Mouse (Mus musculus): ENCODE data around the gene Ece1. TPM values are rescaled to one million over a fixed set of nuclear protein-coding genes. Genes with fewer than 3 reads are reported as not detected.

Ece1 gene
- total and polyA plus RNA-seq, 2 experiments from 2014 or later: 16.2 to 32.1 TPM

GRCm38 (mm10) chr4:137820721-137821120, 41.3 kb upstream of the Ece1 start:
- DNase-seq: no peak
- WGBS: 55% methylated on average over 3 of the region's 3 CpGs
- H3K4me1 ChIP-seq (ENCODE audit: insufficient read depth): no peaks in the 10 kb centered on the region
- no peak overlapping the region for H3K27ac ChIP-seq (ENCODE audit: low read depth, low read length)
- H3K4me3 ChIP-seq (ENCODE audit: low read depth, low read length): no peak overlapping the region
- TF ChIP-seq CTCF (IDR thresholded peaks at IDR 0.05; ENCODE audit: low read depth): no peak
- H3K36me3 ChIP-seq (ENCODE audit: insufficient read depth): no peaks in the 10 kb centered on the region
- H3K4me2 ChIP-seq (ENCODE audit: low read depth): no peak overlapping the region
- H3K9me3 ChIP-seq (ENCODE audit: low read length): no peaks in the 10 kb centered on the region
- no peaks in the 10 kb centered on the region for H3K27me3 ChIP-seq (ENCODE audit: insufficient read depth, low read length)
- no peak overlapping the region for H3K9ac ChIP-seq
- no peak for ATAC-seq

- H3K4me1 ChIP-seq (ENCODE audit: insufficient read depth): no peaks in the 10 kb centered on the region
- no peaks in the 10 kb centered on the region for H3K9me3 ChIP-seq (ENCODE audit: low read length)
- H3K4me3 ChIP-seq (ENCODE audit: low read depth, low read length): no peak overlapping the region
- no peak overlapping the region for H3K27ac ChIP-seq (ENCODE audit: low read depth, low read length)
- no peak overlapping the region for H3K4me2 ChIP-seq (ENCODE audit: low read depth)
- H3K27me3 ChIP-seq (ENCODE audit: insufficient read depth, low read length): no peaks in the 10 kb centered on the region
- TF ChIP-seq CTCF (IDR thresholded peaks at IDR 0.05; ENCODE audit: low read depth): no peak
- DNase-seq: no peak
- no peak overlapping the region for H3K9ac ChIP-seq
- no peak for ATAC-seq
- WGBS: 96% methylated on average over 5 of the region's 5 CpGs
- H3K36me3 ChIP-seq (ENCODE audit: insufficient read depth): no peaks in the 10 kb centered on the region
Observed at GRCm38 (mm10) chr4:137822537-137822936, 39.5 kb upstream of the Ece1 start.

GRCm38 (mm10) chr4:137823542-137823941, 38.5 kb upstream of the Ece1 start:
- Histone ChIP-seq H3K4me2 (ENCODE audit: low read depth) (no peak overlapping the region), H3K27ac (ENCODE audit: low read depth, low read length) (no peak overlapping the region), H3K36me3 (ENCODE audit: insufficient read depth) (no peaks in the 10 kb centered on the region), H3K9ac (no peak overlapping the region), H3K4me1 (ENCODE audit: insufficient read depth) (no peaks in the 10 kb centered on the region), H3K4me3 (ENCODE audit: low read depth, low read length) (no peak overlapping the region), H3K9me3 (ENCODE audit: low read length) (no peaks in the 10 kb centered on the region), H3K27me3 (ENCODE audit: insufficient read depth, low read length) (no peaks in the 10 kb centered on the region)
- no peak for TF ChIP-seq CTCF (IDR thresholded peaks at IDR 0.05; ENCODE audit: low read depth)
- DNase-seq: no peak
- no peak for ATAC-seq
- 86% methylated on average over 3 of the region's 3 CpGs for WGBS

GRCm38 (mm10) chr4:137824881-137825280, 37.2 kb upstream of the Ece1 start:
- Histone ChIP-seq H3K4me3 (ENCODE audit: low read depth, low read length) (no peak overlapping the region), H3K36me3 (ENCODE audit: insufficient read depth) (no peaks in the 10 kb centered on the region), H3K9ac (no peak overlapping the region), H3K9me3 (ENCODE audit: low read length) (no peaks in the 10 kb centered on the region), H3K4me1 (ENCODE audit: insufficient read depth) (no peaks in the 10 kb centered on the region), H3K4me2 (ENCODE audit: low read depth) (no peak overlapping the region), H3K27ac (ENCODE audit: low read depth, low read length) (no peak overlapping the region), H3K27me3 (ENCODE audit: insufficient read depth, low read length) (0 out of 2 replicates have a peak, but pooled peaks cover 3% of the 10 kb centered on the region)
- DNase-seq (no peak), ATAC-seq (no peak)
- WGBS: 86% methylated on average over 2 of the region's 2 CpGs
- TF ChIP-seq CTCF (IDR thresholded peaks at IDR 0.05; ENCODE audit: low read depth): no peak

- no peak overlapping the region for H3K27ac ChIP-seq (ENCODE audit: low read depth, low read length)
- H3K4me1 ChIP-seq (ENCODE audit: insufficient read depth): no peaks in the 10 kb centered on the region
- no peaks in the 10 kb centered on the region for H3K9me3 ChIP-seq (ENCODE audit: low read length)
- 0 out of 2 replicates have a peak, but pooled peaks cover 3% of the 10 kb centered on the region for H3K27me3 ChIP-seq (ENCODE audit: insufficient read depth, low read length)
- TF ChIP-seq CTCF (IDR thresholded peaks at IDR 0.05; ENCODE audit: low read depth): no peak
- no peak overlapping the region for H3K4me2 ChIP-seq (ENCODE audit: low read depth)
- no peaks in the 10 kb centered on the region for H3K36me3 ChIP-seq (ENCODE audit: insufficient read depth)
- ATAC-seq: no peak
- 22% methylated on average over 6 of the region's 6 CpGs for WGBS
- DNase-seq: no peak
- no peak overlapping the region for H3K9ac ChIP-seq
- no peak overlapping the region for H3K4me3 ChIP-seq (ENCODE audit: low read depth, low read length)
Observed at GRCm38 (mm10) chr4:137830380-137830779, 31.7 kb upstream of the Ece1 start.

- DNase-seq: no peak
- no peak overlapping the region for H3K4me2 ChIP-seq (ENCODE audit: low read depth)
- no peak for ATAC-seq
- no peak for TF ChIP-seq CTCF (IDR thresholded peaks at IDR 0.05; ENCODE audit: low read depth)
- H3K27ac ChIP-seq (ENCODE audit: low read depth, low read length): no peak overlapping the region
- no peaks in the 10 kb centered on the region for H3K9me3 ChIP-seq (ENCODE audit: low read length)
- 82% methylated on average over 11 of the region's 11 CpGs for WGBS
- H3K4me3 ChIP-seq (ENCODE audit: low read depth, low read length): no peak overlapping the region
- no peak overlapping the region for H3K9ac ChIP-seq
- H3K27me3 ChIP-seq (ENCODE audit: insufficient read depth, low read length): 0 out of 2 replicates have a peak, but pooled peaks cover 3% of the 10 kb centered on the region
- no peaks in the 10 kb centered on the region for H3K36me3 ChIP-seq (ENCODE audit: insufficient read depth)
- no peaks in the 10 kb centered on the region for H3K4me1 ChIP-seq (ENCODE audit: insufficient read depth)
Observed at GRCm38 (mm10) chr4:137831598-137831997, 30.4 kb upstream of the Ece1 start.

- WGBS: 9% methylated on average over 12 of the region's 14 CpGs
- H3K27ac ChIP-seq (ENCODE audit: low read depth, low read length): no peak overlapping the region
- H3K9me3 ChIP-seq (ENCODE audit: low read length): no peaks in the 10 kb centered on the region
- H3K36me3 ChIP-seq (ENCODE audit: insufficient read depth): no peaks in the 10 kb centered on the region
- no peaks in the 10 kb centered on the region for H3K4me1 ChIP-seq (ENCODE audit: insufficient read depth)
- ATAC-seq: peak; percentile 97
- no peak overlapping the region for H3K4me3 ChIP-seq (ENCODE audit: low read depth, low read length)
- H3K27me3 ChIP-seq (ENCODE audit: insufficient read depth, low read length): no peaks in the 10 kb centered on the region
- H3K4me2 ChIP-seq (ENCODE audit: low read depth): peak overlapping the region; percentile 27; the same call in 1 of the 2 replicates
- TF ChIP-seq CTCF (IDR thresholded peaks at IDR 0.05; ENCODE audit: low read depth): peak; percentile 95
- DNase-seq: peak; percentile 86
- no peak overlapping the region for H3K9ac ChIP-seq
Observed at GRCm38 (mm10) chr4:137835624-137836337, 26.3 kb upstream of the Ece1 start.

All from forebrain, postnatal 0 days (tissue).